Comparison of ENCODE assay signal across 9 mouse cellular contexts in genomic region chr2:35651297-35651731, GRCm38 (mm10).
DNase-seq lines count a peak whose midpoint lies in the region; ATAC-seq and TF ChIP-seq lines count a peak whose summit lies in the region.
"Had no signal": no experiment of that assay in that cellular context is flagged by ENCODE, and none has a peak within 500 bp of the region (broad histone marks: within the 10 kb centered on the region; RNA-seq: fewer than 3 reads in every experiment).

No protein-coding gene starts in this region.

- no peak overlapping the region for H3K4me3 ChIP-seq in hindbrain, embryonic 11.5 days (ENCODE audit: low read depth, low read length)
- no peak overlapping the region for H3K4me3 ChIP-seq in lung, adult 2 months (replicated peaks; ENCODE audit: extremely low read depth, low read depth, low read length)
- H3K4me3 ChIP-seq: erythroblast, embryonic 14.5 days; limb, embryonic 12.5 days had no signal

- DNase-seq in lung, adult 18-20 months = peak; percentile 44 to 68
- DNase-seq in lung, postnatal 25 days (ENCODE audit: low spot score) = no peak
- DNase-seq in R1 (ENCODE audit: low read depth, low spot score) = peak; percentile 52
- DNase-seq in cerebellum, postnatal 10 days = peak; percentile 88 to 90
- peak; percentile 59 for DNase-seq in hindbrain, embryonic 11.5 days (ENCODE audit: low spot score)
- no peak for DNase-seq in lung, adult 2 months

- ATAC-seq in hindbrain, embryonic 11.5 days (ENCODE audit: low FRiP score) = 0 out of 2 replicates have a peak, but pooled peaks have one; percentile 39
- ATAC-seq in erythroblast, adult 5-6 weeks (replicated peaks; ENCODE audit: low FRiP score, poor library complexity, severe bottlenecking) = no peak

- H3K36me3 ChIP-seq in hindbrain, embryonic 11.5 days (ENCODE audit: control insufficient read depth, insufficient read depth, low read length) = no peaks in the 10 kb centered on the region

- no peak overlapping the region for H3K9ac ChIP-seq in hindbrain, embryonic 11.5 days (ENCODE audit: low read depth, low read length)
- H3K9ac ChIP-seq: limb, embryonic 12.5 days had no signal

- no peaks in the 10 kb centered on the region for H3K9me3 ChIP-seq in hindbrain, embryonic 11.5 days (ENCODE audit: control insufficient read depth, low read length)
- H3K9me3 ChIP-seq: limb, embryonic 12.5 days had no signal

- no peaks in the 10 kb centered on the region for H3K4me1 ChIP-seq in hindbrain, embryonic 11.5 days (replicated peaks; ENCODE audit: control insufficient read depth, insufficient read depth, low read length)
- H3K4me1 ChIP-seq in lung, adult 2 months (ENCODE audit: control insufficient read depth, insufficient read depth, low read length) = peaks cover 14% of the 10 kb centered on the region

- peak; percentile 40; the same call in 1 of the 2 replicates for TF ChIP-seq CTCF in lung, adult 2 months (IDR thresholded peaks at IDR 0.05; ENCODE audit: insufficient read depth, low read length)

- H3K27ac ChIP-seq in hindbrain, embryonic 11.5 days (ENCODE audit: low read depth, low read length) = no peak overlapping the region
- H3K27ac ChIP-seq: limb, embryonic 12.5 days had no signal

- no peaks in the 10 kb centered on the region for H3K27me3 ChIP-seq in hindbrain, embryonic 11.5 days (ENCODE audit: control insufficient read depth, insufficient read depth, low read length)
- H3K27me3 ChIP-seq: limb, embryonic 12.5 days had no signal

- TF ChIP-seq POLR2A in lung, adult 2 months (IDR thresholded peaks at IDR 0.05; ENCODE audit: borderline replicate concordance, extremely low read depth, low read depth, low read length) = no peak

- WGBS in hindbrain, embryonic 11.5 days = 62% methylated on average over 6 of the region's 6 CpGs
- 41% methylated on average over 6 of the region's 6 CpGs for WGBS in lung, adult 2 months

- H3K4me2 ChIP-seq in hindbrain, embryonic 11.5 days (replicated peaks; ENCODE audit: low read depth, low read length) = no peak overlapping the region
- H3K4me2 ChIP-seq: limb, embryonic 12.5 days had no signal

Comparison
In these comparisons a context has a peak if more than half of its experiments do, and no peak if none do; other contexts are left out.
1. DNase-seq: peak in lung, adult 18-20 months (2 of 2), R1 (single experiment), cerebellum, postnatal 10 days (2 of 2) and hindbrain, embryonic 11.5 days (single experiment); none in lung, postnatal 25 days (single experiment) and lung, adult 2 months (single experiment).